Mouse (Mus musculus): ENCODE measurements around the gene Arhgap25.
"Not testable (repeated sequence)": the region's sequence is repeated elsewhere in the genome, so short reads cannot be mapped to it uniquely, and the experiment has no call there.

GRCm38 (mm10) chr6:87470098-87470497 lies 63.0 kb downstream of the Arhgap25 start:
- not testable (repeated sequence) for TF ChIP-seq USF1 (IDR thresholded peaks at IDR 0.05; ENCODE audit: low read depth); MYOD1 (IDR thresholded peaks at IDR 0.05; ENCODE audit: control insufficient read depth, insufficient read length, low read depth)

Measured in C2C12 (cell line).